Mouse (Mus musculus): ENCODE measurements around the gene Snap25. TPM values are rescaled to one million over a fixed set of nuclear protein-coding genes. Genes with fewer than 3 reads are reported as not detected.

Snap25 gene
- total and polyA plus RNA-seq, 2 experiments, result 0.09 TPM; not detected in 1

DNA sequence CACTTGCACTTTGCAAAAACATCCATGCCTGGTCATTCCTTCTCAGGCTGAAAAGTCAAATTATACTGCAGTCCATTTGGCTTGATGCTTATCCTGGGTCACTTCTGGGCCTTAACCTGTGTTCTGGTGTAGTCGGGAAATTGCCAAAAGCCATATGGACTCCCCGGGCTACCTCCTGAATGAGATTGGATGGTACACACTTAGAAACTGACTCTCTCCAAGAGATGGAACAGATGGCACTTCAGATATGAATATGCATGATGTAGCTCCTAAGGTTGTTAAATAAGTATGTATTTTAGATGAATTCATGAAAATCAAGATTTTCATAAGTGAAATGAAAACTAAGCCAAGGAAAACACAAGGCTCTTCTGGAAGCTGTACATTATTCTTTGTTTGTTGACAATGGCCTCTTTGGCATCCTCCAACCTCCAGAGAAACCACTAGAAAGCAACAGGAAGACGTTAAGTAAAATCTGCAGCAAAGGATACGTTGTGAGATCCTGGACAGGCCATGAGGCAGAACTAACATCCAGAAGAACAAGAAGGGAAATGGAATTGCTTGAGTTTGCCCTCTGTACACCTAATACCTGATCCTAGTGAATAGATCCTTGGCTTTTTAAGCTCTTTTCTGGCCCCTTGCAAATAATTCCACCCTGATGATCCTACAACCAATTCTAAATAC is 39.0 kb upstream of the Snap25 start:
- no peak overlapping the region for H3K27ac ChIP-seq (replicated peaks; ENCODE audit: insufficient read depth, low read depth, low read length)
- H3K4me1 ChIP-seq (ENCODE audit: control insufficient read depth, insufficient read depth, low read length), result no peaks in the 10 kb centered on the region
- no peak for DNase-seq (ENCODE audit: extremely low read depth, low read depth, low spot score)
- no peak for TF ChIP-seq CTCF (IDR thresholded peaks at IDR 0.05; ENCODE audit: low read depth, low read length)
- no peak for TF ChIP-seq POLR2A (IDR thresholded peaks at IDR 0.05; ENCODE audit: extremely low read depth, insufficient read depth, low read length)
- 81% methylated on average over 4 of the region's 4 CpGs for WGBS
- H3K9ac ChIP-seq (ENCODE audit: low read depth, low read length), result no peak overlapping the region
- no peaks in the 10 kb centered on the region for H3K79me2 ChIP-seq (ENCODE audit: control insufficient read depth, insufficient read depth, low read length)
- H3K4me3 ChIP-seq (ENCODE audit: insufficient read depth, low read depth, low read length), result no peak overlapping the region
- H3K27me3 ChIP-seq (ENCODE audit: control insufficient read depth, insufficient read depth, low read length), result 0 out of 2 replicates have a peak, but pooled peaks cover under 1% of the 10 kb centered on the region
- H3K36me3 ChIP-seq (ENCODE audit: control insufficient read depth, insufficient read depth, low read length), result no peaks in the 10 kb centered on the region

DNA sequence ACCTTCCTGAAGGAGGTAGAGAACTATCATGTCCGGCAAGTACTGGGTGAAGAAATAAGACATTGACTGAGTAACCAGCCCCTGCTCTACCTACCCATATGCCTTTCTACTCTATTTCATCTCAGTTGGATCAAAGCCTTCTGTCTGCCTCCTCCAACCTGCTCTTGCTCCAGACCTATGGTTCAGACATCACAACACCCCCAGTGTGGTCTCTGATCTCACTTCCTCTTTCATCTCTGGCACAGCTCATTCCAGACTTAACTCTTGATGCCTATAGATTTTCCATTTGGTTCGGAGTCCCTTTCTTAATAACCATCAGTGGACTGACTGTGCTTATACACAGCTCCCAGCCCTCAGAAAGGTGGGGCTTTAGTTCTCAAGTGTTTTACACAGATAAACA is 37.1 kb upstream of the Snap25 start:
- 89% methylated on average over 2 of the region's 2 CpGs for WGBS
- Histone ChIP-seq H3K27me3 (ENCODE audit: control insufficient read depth, insufficient read depth, low read length) (no peaks in the 10 kb centered on the region), H3K36me3 (ENCODE audit: control insufficient read depth, insufficient read depth, low read length) (no peaks in the 10 kb centered on the region), H3K79me2 (ENCODE audit: control insufficient read depth, insufficient read depth, low read length) (no peaks in the 10 kb centered on the region), H3K4me3 (ENCODE audit: insufficient read depth, low read depth, low read length) (no peak overlapping the region), H3K27ac (replicated peaks; ENCODE audit: insufficient read depth, low read depth, low read length) (no peak overlapping the region), H3K4me1 (ENCODE audit: control insufficient read depth, insufficient read depth, low read length) (no peaks in the 10 kb centered on the region), H3K9ac (ENCODE audit: low read depth, low read length) (no peak overlapping the region)
- no peak for DNase-seq (ENCODE audit: extremely low read depth, low read depth, low spot score)
- TF ChIP-seq CTCF (IDR thresholded peaks at IDR 0.05; ENCODE audit: low read depth, low read length) (no peak), POLR2A (IDR thresholded peaks at IDR 0.05; ENCODE audit: extremely low read depth, insufficient read depth, low read length) (no peak)

DNA sequence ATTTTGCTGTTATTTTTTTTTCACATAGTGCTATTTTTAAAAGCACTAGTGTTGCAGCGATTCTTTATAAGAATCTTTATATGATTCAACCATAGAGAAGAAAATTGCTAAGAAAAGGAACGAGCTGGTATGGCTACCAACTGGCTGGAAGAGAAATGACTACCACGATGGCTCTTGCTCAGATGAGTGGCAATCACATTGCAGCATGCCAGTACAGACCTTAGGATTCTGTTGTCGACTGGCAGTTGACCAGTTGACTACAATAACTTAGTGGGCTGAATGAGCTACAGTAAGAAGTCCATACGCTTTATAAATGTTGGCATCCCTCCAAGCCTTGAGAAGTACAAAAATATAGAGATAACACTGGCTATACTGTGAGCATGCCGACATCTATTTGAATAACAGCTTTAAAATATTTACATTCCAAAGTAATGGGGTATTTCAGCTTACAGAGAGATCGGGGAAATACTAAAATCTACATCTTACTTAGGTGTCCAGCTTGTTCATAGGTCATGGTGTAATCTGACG is 36.3 kb upstream of the Snap25 start:
- WGBS, result 73% methylated on average over 8 of the region's 8 CpGs
- Histone ChIP-seq H3K9ac (ENCODE audit: low read depth, low read length) (no peak overlapping the region), H3K4me1 (ENCODE audit: control insufficient read depth, insufficient read depth, low read length) (peaks cover under 1% of the 10 kb centered on the region; the same call in 1 of the 2 replicates), H3K79me2 (ENCODE audit: control insufficient read depth, insufficient read depth, low read length) (no peaks in the 10 kb centered on the region), H3K27me3 (ENCODE audit: control insufficient read depth, insufficient read depth, low read length) (no peaks in the 10 kb centered on the region), H3K27ac (replicated peaks; ENCODE audit: insufficient read depth, low read depth, low read length) (no peak overlapping the region), H3K4me3 (ENCODE audit: insufficient read depth, low read depth, low read length) (no peak overlapping the region), H3K36me3 (ENCODE audit: control insufficient read depth, insufficient read depth, low read length) (no peaks in the 10 kb centered on the region)
- no peak for DNase-seq (ENCODE audit: extremely low read depth, low read depth, low spot score)
- TF ChIP-seq CTCF (IDR thresholded peaks at IDR 0.05; ENCODE audit: low read depth, low read length) (no peak), POLR2A (IDR thresholded peaks at IDR 0.05; ENCODE audit: extremely low read depth, insufficient read depth, low read length) (no peak)

DNA sequence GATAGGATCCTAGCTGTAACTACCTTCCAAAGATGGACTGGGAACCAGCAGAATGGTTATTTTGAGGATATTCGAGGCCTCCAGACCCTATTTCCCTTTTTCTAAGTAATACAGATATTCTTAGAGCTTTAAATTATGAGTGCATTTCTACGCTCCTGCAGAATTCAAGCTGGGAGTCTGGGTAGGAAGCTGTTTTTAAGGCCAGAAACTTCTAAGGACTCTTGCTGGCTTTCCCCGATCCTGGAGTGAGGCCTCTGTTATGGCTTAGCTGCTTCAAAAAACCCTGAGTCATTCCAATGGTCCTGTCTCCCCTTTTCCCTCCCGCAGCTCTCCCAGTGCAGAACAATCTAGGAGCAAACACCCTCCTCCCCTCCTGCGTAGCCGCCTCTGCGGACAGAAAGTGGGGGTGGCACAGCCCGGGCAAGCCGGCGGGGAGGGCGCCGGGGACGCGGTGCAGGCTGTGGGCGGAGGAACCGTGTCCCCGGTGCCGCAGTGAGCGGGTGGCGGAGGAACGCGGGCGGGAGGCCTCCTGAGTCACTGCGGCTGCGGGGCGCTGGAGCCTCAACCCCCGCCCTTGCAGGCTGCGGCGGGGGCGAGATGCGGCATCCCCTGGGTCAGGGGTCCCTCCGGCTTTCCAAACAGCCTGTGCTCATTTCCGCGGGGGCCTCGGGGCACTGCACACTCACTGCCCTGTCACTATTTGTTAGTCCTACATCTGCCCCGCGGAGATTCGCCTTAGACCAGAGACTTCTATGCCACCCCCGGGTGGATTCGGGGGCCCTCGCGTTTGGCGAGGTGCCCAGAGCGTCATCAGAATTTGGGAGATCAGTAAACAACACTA is 34.7 kb upstream of the Snap25 start:
- Histone ChIP-seq H3K27me3 (ENCODE audit: control insufficient read depth, insufficient read depth, low read length) (no peaks in the 10 kb centered on the region), H3K4me3 (ENCODE audit: insufficient read depth, low read depth, low read length) (peak overlapping the region; percentile 60), H3K4me1 (ENCODE audit: control insufficient read depth, insufficient read depth, low read length) (peaks cover 4% of the 10 kb centered on the region; the same call in 1 of the 2 replicates), H3K9ac (ENCODE audit: low read depth, low read length) (peak overlapping the region; percentile 85), H3K27ac (replicated peaks; ENCODE audit: insufficient read depth, low read depth, low read length) (peak overlapping the region; percentile 99), H3K79me2 (ENCODE audit: control insufficient read depth, insufficient read depth, low read length) (no peaks in the 10 kb centered on the region), H3K36me3 (ENCODE audit: control insufficient read depth, insufficient read depth, low read length) (no peaks in the 10 kb centered on the region)
- DNase-seq (ENCODE audit: extremely low read depth, low read depth, low spot score), result peak; percentile 57
- peak; percentile 58 for TF ChIP-seq POLR2A (IDR thresholded peaks at IDR 0.05; ENCODE audit: extremely low read depth, insufficient read depth, low read length)
- TF ChIP-seq CTCF (IDR thresholded peaks at IDR 0.05; ENCODE audit: low read depth, low read length), result no peak
- WGBS, result 4% methylated on average over 42 of the region's 44 CpGs

DNA sequence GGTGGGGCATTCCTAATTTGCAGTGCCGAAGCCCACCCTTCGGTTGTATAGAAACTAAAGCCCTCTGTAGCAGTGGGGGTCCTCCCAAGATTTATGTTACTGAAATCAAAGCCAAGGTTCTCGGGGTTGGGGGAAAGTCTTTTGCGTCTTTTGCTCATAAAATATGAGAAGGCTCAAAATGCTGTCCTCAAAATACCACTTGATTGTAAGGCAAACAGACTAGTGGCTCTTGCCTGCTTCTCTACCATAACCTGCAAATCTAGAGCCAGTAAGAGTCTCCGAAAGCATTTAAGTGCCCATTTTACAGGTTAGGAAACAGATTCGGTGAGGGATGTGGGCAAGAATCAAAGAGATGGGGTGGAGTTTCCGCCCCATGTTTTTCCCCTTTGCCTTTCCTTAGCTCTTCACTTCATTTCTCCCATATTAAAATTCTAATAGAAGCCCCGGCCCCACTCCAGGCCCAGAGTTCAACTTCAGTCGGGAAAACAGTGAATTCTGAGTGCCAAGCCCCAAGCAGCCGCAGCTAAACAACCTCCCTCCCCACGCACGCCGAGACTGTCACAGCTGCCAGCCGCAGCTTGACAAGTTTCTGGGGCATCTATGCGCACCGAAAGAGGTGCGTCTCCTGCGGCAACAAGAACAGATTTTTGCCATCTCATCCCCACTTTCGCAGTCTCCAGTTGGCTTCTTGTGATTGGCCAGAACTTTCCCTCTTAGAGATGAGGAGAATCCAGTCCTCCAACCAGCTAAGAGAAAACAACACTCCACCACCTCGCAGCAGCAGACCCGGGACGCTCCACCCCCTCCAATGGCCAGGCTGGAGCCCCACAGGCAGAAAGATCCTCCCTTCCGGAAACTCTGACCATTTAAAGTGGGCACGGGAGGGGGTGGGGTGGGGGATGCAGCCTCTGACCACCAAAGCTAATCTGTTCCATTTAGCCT is 33.7 kb upstream of the Snap25 start:
- TF ChIP-seq POLR2A (IDR thresholded peaks at IDR 0.05; ENCODE audit: extremely low read depth, insufficient read depth, low read length) (peak; percentile 94), CTCF (IDR thresholded peaks at IDR 0.05; ENCODE audit: low read depth, low read length) (no peak)
- Histone ChIP-seq H3K36me3 (ENCODE audit: control insufficient read depth, insufficient read depth, low read length) (no peaks in the 10 kb centered on the region), H3K9ac (ENCODE audit: low read depth, low read length) (peak overlapping the region; percentile 85), H3K4me1 (ENCODE audit: control insufficient read depth, insufficient read depth, low read length) (peaks cover 4% of the 10 kb centered on the region; the same call in 1 of the 2 replicates), H3K27me3 (ENCODE audit: control insufficient read depth, insufficient read depth, low read length) (no peaks in the 10 kb centered on the region), H3K79me2 (ENCODE audit: control insufficient read depth, insufficient read depth, low read length) (no peaks in the 10 kb centered on the region), H3K4me3 (ENCODE audit: insufficient read depth, low read depth, low read length) (peak overlapping the region; percentile 60), H3K27ac (replicated peaks; ENCODE audit: insufficient read depth, low read depth, low read length) (peak overlapping the region; percentile 99)
- WGBS, result 1% methylated on average over 24 of the region's 24 CpGs
- DNase-seq (ENCODE audit: extremely low read depth, low read depth, low spot score), result peak; percentile 97
